Mouse (Mus musculus): ENCODE results near the gene Synj2. TPM values are rescaled to one million over a fixed set of nuclear protein-coding genes. Genes with fewer than 3 reads are reported as not detected.

The Synj2 gene
- total and polyA plus RNA-seq, 3 experiments, result 21.2 to 58.1 (median 43.7) TPM

DNA sequence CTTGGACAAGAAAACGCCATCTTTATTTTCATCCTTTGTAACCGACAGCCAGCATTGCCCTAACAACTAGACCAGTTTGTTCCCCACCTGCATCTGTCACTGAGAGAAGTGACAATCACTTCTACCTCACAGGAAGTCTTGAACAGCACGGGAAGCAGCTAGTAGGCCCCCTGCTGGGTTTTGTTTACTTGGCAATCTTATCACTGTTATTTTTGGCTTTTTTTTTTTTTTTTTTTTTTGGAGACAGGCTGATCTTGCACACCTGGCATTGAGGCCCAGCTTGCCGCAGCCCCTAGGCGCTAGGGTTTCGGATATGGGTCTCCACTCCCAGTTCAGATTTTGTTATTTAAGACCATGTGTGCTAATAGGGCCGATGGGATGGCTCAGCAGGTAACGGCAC is 32.5 kb downstream of the Synj2 start:
- TF ChIP-seq CTCF (IDR thresholded peaks at IDR 0.05), result no peak
- no peak for TF ChIP-seq POLR2A (IDR thresholded peaks at IDR 0.05; ENCODE audit: insufficient read depth, low read depth, low read length)
- no peak for TF ChIP-seq EP300 (IDR thresholded peaks at IDR 0.05; ENCODE audit: insufficient read depth, low read depth, low read length)

DNA sequence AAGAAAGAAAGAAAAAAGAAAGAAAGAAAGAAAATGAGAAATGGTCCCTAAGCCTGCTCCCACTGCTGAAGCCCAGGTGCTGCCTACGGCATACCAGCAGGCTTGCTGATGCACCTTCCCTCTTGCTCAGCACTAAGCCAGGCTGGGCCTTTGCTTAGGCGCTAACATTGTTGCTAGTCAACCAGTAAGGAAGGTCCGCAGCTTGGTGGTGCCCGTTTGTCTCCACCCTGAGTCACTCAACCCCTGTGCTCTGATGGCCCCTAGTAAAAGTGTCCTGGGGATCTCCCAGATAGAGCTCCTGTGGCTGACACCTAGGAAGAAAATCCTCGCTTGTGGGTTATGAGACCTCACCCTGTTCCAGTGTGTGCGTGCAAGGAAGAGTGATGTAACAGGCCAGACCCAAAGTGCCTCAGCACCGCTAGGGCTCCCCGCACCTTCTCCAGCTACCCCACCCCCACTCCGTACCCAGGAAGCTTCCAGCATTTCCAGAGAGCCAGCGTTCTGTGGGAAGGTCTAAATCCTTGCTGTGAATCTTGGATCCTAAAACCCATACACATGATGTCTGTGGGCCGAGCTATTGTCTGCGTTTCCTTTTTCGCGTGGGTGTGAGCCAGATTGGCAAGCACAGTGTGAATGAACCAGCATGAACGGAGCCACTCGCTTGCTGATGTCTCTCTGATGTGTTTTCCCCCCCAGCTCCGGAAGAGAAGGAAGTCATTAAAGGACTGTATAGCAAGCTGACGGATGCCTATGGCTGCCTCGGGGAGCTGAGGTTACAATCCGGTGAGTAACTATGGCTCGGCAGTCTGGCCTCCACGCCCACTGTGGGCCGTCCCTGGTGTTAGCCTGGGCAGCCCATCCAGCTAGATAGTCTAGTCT is 34.3 kb downstream of the Synj2 start:
- Histone ChIP-seq H3K4me1 (ENCODE audit: control insufficient read depth, insufficient read depth, low read length) (peaks cover 31% of the 10 kb centered on the region), H3K27ac (peak overlapping the region; percentile 88), H3K36me3 (ENCODE audit: control insufficient read depth, insufficient read depth, low read length) (peaks cover 3% of the 10 kb centered on the region; the same call in 1 of the 2 replicates), H3K4me3 (peak overlapping the region; percentile 50), H3K79me2 (replicated peaks; ENCODE audit: control insufficient read depth, insufficient read depth, low read length) (no peaks in the 10 kb centered on the region), H3K27me3 (ENCODE audit: control insufficient read depth, insufficient read depth, low read length) (no peaks in the 10 kb centered on the region), H3K9ac (ENCODE audit: low read depth, low read length) (peak overlapping the region; percentile 13)
- TF ChIP-seq EP300 (IDR thresholded peaks at IDR 0.05; ENCODE audit: insufficient read depth, low read depth, low read length) (peak; percentile 45; the same call in 1 of the 2 replicates), CTCF (IDR thresholded peaks at IDR 0.05) (peak; percentile 13; the same call in 1 of the 2 replicates), POLR2A (IDR thresholded peaks at IDR 0.05; ENCODE audit: insufficient read depth, low read depth, low read length) (0 out of 2 replicates have a peak, but pooled peaks have one; percentile 32)
- WGBS, result 28% methylated on average over 23 of the region's 23 CpGs
- intact Hi-C loops (cut with DNase I), result loop anchor here (5.0 kb wide), 1 partner anchor 42 kb away; no protein-coding TSS in a partner anchor
- DNase-seq, result peak; percentile 67 to 75

More for the DNA sequence above, 32.5 kb downstream of the Synj2 start:
- no peak for DNase-seq
- Histone ChIP-seq H3K27me3 (ENCODE audit: control insufficient read depth, insufficient read depth, low read length) (no peaks in the 10 kb centered on the region), H3K9ac (ENCODE audit: low read depth, low read length) (no peak overlapping the region), H3K4me1 (ENCODE audit: control insufficient read depth, insufficient read depth, low read length) (peaks cover 22% of the 10 kb centered on the region), H3K4me3 (no peak overlapping the region), H3K27ac (no peak overlapping the region), H3K36me3 (ENCODE audit: control insufficient read depth, insufficient read depth, low read length) (no peaks in the 10 kb centered on the region), H3K79me2 (replicated peaks; ENCODE audit: control insufficient read depth, insufficient read depth, low read length) (no peaks in the 10 kb centered on the region)
- intact Hi-C loops (cut with DNase I), result no loop called here
- 71% methylated on average over 8 of the region's 8 CpGs for WGBS

DNA sequence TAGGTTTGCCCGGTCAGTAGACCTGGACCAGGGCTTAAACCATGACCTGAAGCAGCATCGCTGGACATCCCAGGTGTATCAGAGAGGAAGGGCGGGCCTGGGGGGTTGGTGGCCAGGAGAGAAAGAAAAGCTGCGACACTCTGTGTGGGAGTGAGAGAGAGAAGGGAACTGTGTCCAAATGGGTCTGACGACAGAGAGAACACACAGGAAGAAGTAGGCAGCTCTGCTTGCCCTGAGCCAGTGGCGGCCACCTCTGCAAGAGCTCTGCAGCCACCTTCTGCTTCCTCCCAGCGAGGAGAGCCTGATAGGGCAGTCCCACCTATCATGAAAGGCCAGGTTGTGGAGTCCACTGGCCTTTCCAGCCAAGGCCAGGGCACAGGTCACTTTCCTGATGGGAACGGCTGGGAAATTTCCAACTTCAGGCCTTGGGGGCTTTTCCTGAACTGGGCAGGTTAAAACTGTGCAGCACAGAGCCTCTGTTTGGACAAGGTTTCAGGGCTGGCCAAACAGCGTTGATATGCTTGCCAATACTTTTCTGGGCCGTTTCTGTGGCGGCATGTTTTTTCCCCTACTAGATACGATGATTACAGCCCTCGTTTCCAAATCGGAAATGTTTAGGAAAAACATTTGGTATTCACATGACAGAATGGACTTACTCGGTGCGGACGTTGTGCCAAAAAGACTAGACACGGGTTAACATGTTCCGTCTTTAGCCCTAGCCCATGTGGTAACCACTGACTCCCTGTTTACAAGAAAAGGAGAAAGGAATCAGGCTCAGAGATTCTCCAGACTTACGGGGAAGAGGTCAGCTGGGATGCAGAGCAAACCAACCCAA is 35.4 kb downstream of the Synj2 start:
- WGBS, result 24% methylated on average over 20 of the region's 20 CpGs
- Histone ChIP-seq H3K4me1 (ENCODE audit: control insufficient read depth, insufficient read depth, low read length) (peaks cover 31% of the 10 kb centered on the region), H3K27ac (peak overlapping the region; percentile 88), H3K79me2 (replicated peaks; ENCODE audit: control insufficient read depth, insufficient read depth, low read length) (no peaks in the 10 kb centered on the region), H3K9ac (ENCODE audit: low read depth, low read length) (peak overlapping the region; percentile 28), H3K27me3 (ENCODE audit: control insufficient read depth, insufficient read depth, low read length) (no peaks in the 10 kb centered on the region), H3K36me3 (ENCODE audit: control insufficient read depth, insufficient read depth, low read length) (peaks cover 3% of the 10 kb centered on the region; the same call in 1 of the 2 replicates), H3K4me3 (peak overlapping the region; percentile 50)
- intact Hi-C loops (cut with DNase I), result loop anchor here (2.0 to 5.0 kb wide), 2 partner anchors 28 to 41 kb away; no protein-coding TSS in a partner anchor
- peak; percentile 67 to 69 for DNase-seq
- TF ChIP-seq POLR2A (IDR thresholded peaks at IDR 0.05; ENCODE audit: insufficient read depth, low read depth, low read length) (no peak), CTCF (IDR thresholded peaks at IDR 0.05) (no peak), EP300 (IDR thresholded peaks at IDR 0.05; ENCODE audit: insufficient read depth, low read depth, low read length) (no peak)

DNA sequence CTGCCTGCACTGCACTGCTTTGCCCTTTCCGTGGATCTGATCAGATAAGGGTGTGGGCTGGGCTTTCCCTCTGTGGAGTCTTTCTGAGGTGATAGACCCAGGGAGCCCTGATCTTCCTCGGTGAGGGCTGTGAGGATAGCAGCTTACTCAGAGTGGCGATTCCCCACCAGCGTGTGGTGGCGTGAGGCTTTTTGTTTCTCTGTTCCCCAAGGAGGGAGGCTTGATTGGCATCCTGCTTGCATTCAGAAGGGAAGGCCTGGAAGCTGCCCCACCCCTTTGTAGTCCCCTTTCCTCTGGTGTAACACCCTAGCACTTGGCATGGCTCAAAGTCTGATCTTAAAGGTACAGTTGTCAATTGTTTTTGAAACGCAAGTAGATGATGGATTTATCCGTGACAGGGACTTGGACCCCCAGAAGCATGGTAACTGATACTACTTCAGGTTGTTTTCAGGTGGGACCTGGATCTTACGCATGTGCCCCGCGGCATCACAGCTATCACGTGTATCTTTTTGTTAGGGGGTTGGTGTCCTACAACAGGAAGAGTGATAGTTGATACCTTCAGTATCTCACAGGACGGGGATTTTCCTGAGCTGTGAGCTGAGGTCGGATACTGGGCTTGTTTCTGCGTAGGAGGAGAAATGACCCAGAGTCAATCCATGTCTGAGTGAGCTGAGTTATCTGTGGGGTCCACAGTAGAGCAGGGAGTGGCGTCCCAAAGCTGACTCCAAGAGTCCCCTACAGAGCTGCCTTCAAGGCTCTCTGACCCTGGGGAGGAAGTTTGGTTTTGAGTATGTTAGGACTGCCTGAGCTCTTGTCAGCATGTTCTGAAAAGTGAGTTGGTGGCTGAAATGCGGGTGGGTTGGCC is 36.2 kb downstream of the Synj2 start:
- H3K27ac ChIP-seq, result peak overlapping the region; percentile 88
- peaks cover 3% of the 10 kb centered on the region; the same call in 1 of the 2 replicates for H3K36me3 ChIP-seq (ENCODE audit: control insufficient read depth, insufficient read depth, low read length)
- peak overlapping the region; percentile 28 for H3K9ac ChIP-seq (ENCODE audit: low read depth, low read length)
- no peaks in the 10 kb centered on the region for H3K27me3 ChIP-seq (ENCODE audit: control insufficient read depth, insufficient read depth, low read length)
- 26% methylated on average over 16 of the region's 16 CpGs for WGBS
- H3K4me1 ChIP-seq (ENCODE audit: control insufficient read depth, insufficient read depth, low read length), result peaks cover 31% of the 10 kb centered on the region
- peak; percentile 71 to 77 for DNase-seq
- intact Hi-C loops (cut with DNase I), result loop anchor here (2.0 to 5.0 kb wide), 2 partner anchors 28 to 40 kb away; no protein-coding TSS in a partner anchor
- no peaks in the 10 kb centered on the region for H3K79me2 ChIP-seq (replicated peaks; ENCODE audit: control insufficient read depth, insufficient read depth, low read length)
- TF ChIP-seq CTCF (IDR thresholded peaks at IDR 0.05) (no peak), EP300 (IDR thresholded peaks at IDR 0.05; ENCODE audit: insufficient read depth, low read depth, low read length) (peak; percentile 48; the same call in 1 of the 2 replicates), POLR2A (IDR thresholded peaks at IDR 0.05; ENCODE audit: insufficient read depth, low read depth, low read length) (peak; percentile 75)
- H3K4me3 ChIP-seq, result peak overlapping the region; percentile 50

Measured in heart, adult 2 months (tissue).